Mouse (Mus musculus) thymus, adult 2 months (tissue): Measurements from ENCODE around the gene Tlk1. TPM values are rescaled to one million over a fixed set of nuclear protein-coding genes. Genes with fewer than 3 reads are reported as not detected.

Source experiments
- DNase-seq: peaks from one replicate; pipeline ENCODE4 v3.0.0; 2021
- H3K27ac ChIP-seq: fragments of 200-500 bp; 2 replicates; pipeline ENCODE4 v1.5.1; 2012; ENCODE audit warnings: low read length, control low read depth; ENCODE audit not compliant: control insufficient read depth, insufficient read depth
- H3K27me3 ChIP-seq: fragments of 200-500 bp; 2 replicates; pipeline ENCODE4 v1.6.1; 2012; ENCODE audit warnings: mild to moderate bottlenecking, low read length, moderate library complexity, mixed read lengths; ENCODE audit not compliant: control insufficient read depth, insufficient read depth
- H3K36me3 ChIP-seq: fragments of 200-500 bp; 2 replicates; pipeline ENCODE4 v1.6.1; 2012; ENCODE audit warnings: mild to moderate bottlenecking, low read length, moderate library complexity; ENCODE audit not compliant: control insufficient read depth, insufficient read depth
- H3K4me1 ChIP-seq: fragments of 200-500 bp; replicated peaks from 2 replicates; pipeline ENCODE4 v1.6.1; 2012; ENCODE audit warnings: low read length; ENCODE audit not compliant: control insufficient read depth, insufficient read depth
- H3K4me3 ChIP-seq: fragments of 200-500 bp; 2 replicates; pipeline ENCODE4 v1.5.1; 2012; ENCODE audit warnings: mild to moderate bottlenecking, low read length, control low read depth, moderate library complexity; ENCODE audit not compliant: control insufficient read depth, insufficient read depth
- CTCF ChIP-seq: fragments of 200-500 bp; IDR thresholded peaks from 2 replicates; pipeline ENCODE4 v1.5.1; 2012; ENCODE audit warnings: mild to moderate bottlenecking, control low read depth, low read length, moderate library complexity, borderline replicate concordance; ENCODE audit not compliant: control insufficient read depth, poor library complexity, insufficient read depth; ENCODE audit errors: extremely low read depth
- POLR2A ChIP-seq: fragments of 200-500 bp; IDR thresholded peaks from 2 replicates; pipeline ENCODE4 v1.6.1; 2012; ENCODE audit warnings: mild to moderate bottlenecking, low read length, control low read depth, moderate library complexity; ENCODE audit not compliant: control insufficient read depth, poor library complexity, insufficient read depth; ENCODE audit errors: extremely low read depth
- WGBS: fragments of 180-500 bp; shearing (Covaris S2); methylation state at CpG from one replicate; pipeline ENCODE4 v1.1.7; 2018; 5-methylcytosine and 5-hydroxymethylcytosine counted together
- polyA plus RNA-seq: library from polyadenylated mRNA; depleted of rRNA; stranded (reverse); fragments of >200 nt; gene quantifications from 2 replicates; pipeline ENCODE4 v1.2.3, GENCODE M21; 2012

The Tlk1 gene
- polyA plus RNA-seq, 1 experiment = 25.4 TPM

GRCm38 (mm10) chr2:70742588-70742987, 82.9 kb downstream of the Tlk1 start:
- H3K27ac ChIP-seq = no peak overlapping the region
- no peaks in the 10 kb centered on the region for H3K4me1 ChIP-seq
- no peak for TF ChIP-seq CTCF
- no peak for TF ChIP-seq POLR2A
- no peak overlapping the region for H3K4me3 ChIP-seq
- DNase-seq = no peak
- H3K27me3 ChIP-seq = no peaks in the 10 kb centered on the region
- 66% methylated on average over 2 of the region's 2 CpGs for WGBS
- peaks cover 74% of the 10 kb centered on the region for H3K36me3 ChIP-seq

GRCm38 (mm10) chr2:70741901-70742300, 83.6 kb downstream of the Tlk1 start:
- WGBS = 96% methylated on average over 5 of the region's 5 CpGs
- Histone ChIP-seq H3K27ac (no peak overlapping the region), H3K36me3 (peaks cover 78% of the 10 kb centered on the region), H3K4me3 (no peak overlapping the region), H3K27me3 (no peaks in the 10 kb centered on the region), H3K4me1 (no peaks in the 10 kb centered on the region)
- no peak for DNase-seq
- no peak for TF ChIP-seq POLR2A
- no peak for TF ChIP-seq CTCF

- DNase-seq = no peak
- no peak overlapping the region for H3K4me3 ChIP-seq
- WGBS = 96% methylated on average over 5 of the region's 5 CpGs
- peaks cover 59% of the 10 kb centered on the region for H3K36me3 ChIP-seq
- no peaks in the 10 kb centered on the region for H3K27me3 ChIP-seq
- H3K4me1 ChIP-seq = no peaks in the 10 kb centered on the region
- TF ChIP-seq CTCF (no peak), POLR2A (no peak)
- H3K27ac ChIP-seq = no peak overlapping the region
These were observed 89.5 kb downstream of the Tlk1 start for GRCm38 (mm10) chr2:70736008-70736407.

DNA sequence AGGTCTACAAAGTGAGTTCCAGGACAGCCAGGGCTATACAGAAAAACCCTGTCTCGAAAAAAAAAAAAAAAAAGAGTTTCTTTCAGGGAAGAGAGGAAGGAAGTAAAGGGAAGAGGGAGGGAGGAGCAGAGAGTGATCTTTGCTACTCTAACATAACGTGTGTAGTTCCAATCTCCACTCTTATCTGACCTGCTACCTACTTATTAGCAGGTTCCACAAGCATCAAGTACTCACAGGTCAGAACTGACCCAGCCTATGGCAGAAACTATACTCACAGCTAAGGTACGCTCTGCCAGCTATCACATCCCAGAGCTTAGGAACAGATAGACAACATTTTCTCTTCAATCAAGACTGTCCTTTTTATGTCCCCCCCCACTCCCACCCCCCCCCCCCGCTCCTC, 90.0 kb downstream of the Tlk1 start:
- Histone ChIP-seq H3K27me3 (no peaks in the 10 kb centered on the region), H3K36me3 (peaks cover 58% of the 10 kb centered on the region), H3K4me1 (no peaks in the 10 kb centered on the region), H3K4me3 (no peak overlapping the region), H3K27ac (no peak overlapping the region)
- WGBS = 86% methylated on average over 4 of the region's 4 CpGs
- DNase-seq = no peak
- TF ChIP-seq POLR2A = no peak
- no peak for TF ChIP-seq CTCF

GRCm38 (mm10) chr2:70727089-70727488, 98.4 kb downstream of the Tlk1 start:
- DNase-seq = no peak
- Histone ChIP-seq H3K4me3 (no peak overlapping the region), H3K27ac (no peak overlapping the region), H3K4me1 (no peaks in the 10 kb centered on the region), H3K27me3 (no peaks in the 10 kb centered on the region), H3K36me3 (peaks cover 52% of the 10 kb centered on the region)
- TF ChIP-seq POLR2A (no peak), CTCF (no peak)
- WGBS = 92% methylated on average over 2 of the region's 2 CpGs

DNA sequence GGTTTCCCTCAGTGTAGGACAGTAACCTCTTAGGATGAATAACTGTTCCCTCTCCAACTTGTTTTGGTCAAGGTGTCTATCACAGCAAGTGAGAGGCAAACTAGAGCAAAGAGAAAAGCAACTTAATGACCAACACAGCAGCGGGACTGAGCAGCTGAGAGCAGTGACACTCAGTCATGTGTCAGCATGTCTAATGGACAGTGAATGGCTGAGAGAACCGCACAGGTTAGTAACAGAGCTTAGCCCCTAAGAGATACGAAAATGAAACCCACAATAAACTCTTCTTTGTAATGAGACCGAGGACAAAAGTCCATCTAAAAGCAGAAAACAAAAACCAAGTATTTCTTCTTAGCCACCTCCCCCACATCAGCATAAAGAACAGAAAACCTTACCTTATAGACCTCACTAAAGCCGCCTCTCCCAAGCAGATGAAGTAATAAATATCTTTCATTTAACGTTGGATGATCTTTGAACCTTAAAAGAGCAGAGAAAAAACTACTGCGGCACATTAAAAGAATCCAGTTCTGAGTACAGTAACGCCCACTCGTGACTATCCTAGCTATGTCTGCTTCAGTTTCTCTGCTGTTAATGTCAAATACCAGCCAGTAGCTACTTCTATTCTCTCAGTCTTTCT, 101.8 kb downstream of the Tlk1 start:
- DNase-seq = no peak
- Histone ChIP-seq H3K27ac (no peak overlapping the region), H3K36me3 (peaks cover 68% of the 10 kb centered on the region), H3K4me1 (no peaks in the 10 kb centered on the region), H3K4me3 (no peak overlapping the region), H3K27me3 (no peaks in the 10 kb centered on the region)
- WGBS = 94% methylated on average over 9 of the region's 9 CpGs
- TF ChIP-seq POLR2A (no peak), CTCF (no peak)

DNA sequence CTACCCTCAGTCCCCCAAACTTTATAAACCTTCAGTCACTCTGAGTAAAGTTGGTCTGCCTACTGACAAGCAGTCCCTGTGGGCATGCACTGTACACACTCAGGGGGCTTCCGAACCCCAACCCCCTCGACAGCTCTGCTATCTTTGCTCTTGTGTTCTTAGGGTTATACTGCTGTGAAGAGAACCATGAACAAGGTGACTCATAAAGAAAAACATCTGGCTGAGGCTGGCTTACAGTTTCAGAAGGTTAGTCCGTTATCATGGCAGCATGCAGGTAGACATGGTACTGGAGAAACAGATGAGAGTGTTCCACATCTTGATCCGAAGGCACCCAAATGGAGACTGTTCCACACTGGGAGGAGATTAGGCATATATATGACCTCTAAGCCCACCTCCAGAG, 114.7 kb downstream of the Tlk1 start:
- Histone ChIP-seq H3K27ac (no peak overlapping the region), H3K4me3 (no peak overlapping the region), H3K36me3 (peaks cover 42% of the 10 kb centered on the region), H3K4me1 (no peaks in the 10 kb centered on the region), H3K27me3 (no peaks in the 10 kb centered on the region)
- TF ChIP-seq POLR2A = no peak
- TF ChIP-seq CTCF = no peak
- DNase-seq = no peak
- WGBS = 95% methylated on average over 4 of the region's 4 CpGs
